Mouse (Mus musculus) liver, embryonic 15.5 days (tissue): ENCODE measurements around the gene Zfp553. TPM values are rescaled to one million over a fixed set of nuclear protein-coding genes. Genes with fewer than 3 reads are reported as not detected.

Experiments used
- ATAC-seq: fragments of 200-750 bp; cut with Nextera tagmentation; 2 replicates; pipeline ENCODE4 v1.8.0; 2017; ENCODE audit warnings: moderate number of reproducible peaks, mild to moderate bottlenecking, moderate library complexity; ENCODE audit not compliant: insufficient read depth
- H3K27ac ChIP-seq: fragments of 300-500 bp; sonication (generic); replicated peaks from 2 replicates; pipeline ENCODE4 v1.5.1; 2015; ENCODE audit warnings: mild to moderate bottlenecking, inconsistent platforms
- H3K27me3 ChIP-seq: fragments of 300-500 bp; sonication (generic); 2 replicates; pipeline ENCODE4 v1.6.1; 2015; ENCODE audit warnings: mild to moderate bottlenecking, inconsistent platforms
- H3K36me3 ChIP-seq: fragments of 300-500 bp; sonication (generic); replicated peaks from 2 replicates; pipeline ENCODE4 v1.6.1; 2015; ENCODE audit warnings: moderate library complexity, mild to moderate bottlenecking, inconsistent platforms
- H3K4me1 ChIP-seq: fragments of 300-500 bp; sonication (generic); replicated peaks from 2 replicates; pipeline ENCODE4 v1.6.1; 2015; ENCODE audit warnings: inconsistent platforms
- H3K4me2 ChIP-seq: fragments of 300-500 bp; sonication (generic); 2 replicates; pipeline ENCODE4 v1.6.1; 2015; ENCODE audit warnings: moderate library complexity, mild to moderate bottlenecking, inconsistent platforms
- H3K4me3 ChIP-seq: fragments of 300-500 bp; sonication (generic); replicated peaks from 2 replicates; pipeline ENCODE4 v1.5.1; 2015; ENCODE audit warnings: mild to moderate bottlenecking, inconsistent platforms
- H3K9ac ChIP-seq: fragments of 300-500 bp; sonication (generic); 2 replicates; pipeline ENCODE4 v1.6.1; 2015; ENCODE audit warnings: moderate library complexity, mild to moderate bottlenecking, inconsistent platforms
- H3K9me3 ChIP-seq: fragments of 300-500 bp; sonication (generic); replicated peaks from 2 replicates; pipeline ENCODE4 v1.6.1; 2016; ENCODE audit warnings: inconsistent platforms
- WGBS: fragments of 180-500 bp; shearing (Covaris S2); methylation state at CpG from one replicate; pipeline ENCODE4 v1.1.7; 2015; ENCODE audit warnings: mixed read lengths; ENCODE audit not compliant: insufficient replicate concordance; 5-methylcytosine and 5-hydroxymethylcytosine counted together
- polyA plus RNA-seq: library from polyadenylated mRNA; unstranded; fragments of >200 nt; fragmentation: Nextera tagmentation; extraction: Ambion mirVana; gene quantifications from 2 replicates; pipeline ENCODE4 v1.2.1, GENCODE M21; 2015

Zfp553 gene
- polyA plus RNA-seq, 1 experiment from 2014 or later = 6.3 TPM

DNA sequence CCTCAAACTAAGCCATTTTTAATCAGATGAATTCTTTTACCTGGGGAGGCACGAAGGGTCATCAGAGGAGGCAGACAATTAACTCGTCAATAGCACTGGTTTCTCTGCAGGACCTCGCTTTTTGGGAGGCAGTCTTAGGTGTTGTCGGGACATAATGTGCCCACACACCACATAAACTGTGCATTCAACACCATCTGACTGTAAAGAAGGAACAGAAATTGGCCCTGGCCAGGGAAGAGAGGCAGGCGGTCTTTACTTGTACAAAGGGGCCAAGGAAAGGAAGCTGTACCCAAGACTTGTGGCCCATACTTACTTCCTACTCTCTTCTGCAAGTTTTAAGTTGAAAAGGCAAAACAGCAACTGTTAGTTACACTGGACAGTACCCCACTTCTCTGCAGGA lies 23.7 kb downstream of the Zfp553 start:
- WGBS = 78% methylated on average over 5 of the region's 5 CpGs
- ATAC-seq = no peak
- Histone ChIP-seq H3K9ac (no peak overlapping the region), H3K36me3 (peaks cover 16% of the 10 kb centered on the region), H3K4me1 (peaks cover 77% of the 10 kb centered on the region), H3K27ac (0 out of 2 replicates have a peak overlapping the region, but pooled peaks have one; percentile 41), H3K9me3 (no peaks in the 10 kb centered on the region), H3K4me2 (no peak overlapping the region), H3K4me3 (no peak overlapping the region), H3K27me3 (no peaks in the 10 kb centered on the region)

GRCm38 (mm10) chr7:127259186-127259905 lies 26.5 kb downstream of the Zfp553 start:
- H3K4me2 ChIP-seq = peak overlapping the region; percentile 84
- H3K9ac ChIP-seq = peak overlapping the region; percentile 62; the same call in 1 of the 2 replicates
- peaks cover 16% of the 10 kb centered on the region for H3K36me3 ChIP-seq
- no peak for ATAC-seq
- H3K27me3 ChIP-seq = no peaks in the 10 kb centered on the region
- 57% methylated on average over 8 of the region's 8 CpGs for WGBS
- peaks cover 78% of the 10 kb centered on the region for H3K4me1 ChIP-seq
- H3K4me3 ChIP-seq = peak overlapping the region; percentile 68
- H3K27ac ChIP-seq = peak overlapping the region; percentile 69
- H3K9me3 ChIP-seq = no peaks in the 10 kb centered on the region

DNA sequence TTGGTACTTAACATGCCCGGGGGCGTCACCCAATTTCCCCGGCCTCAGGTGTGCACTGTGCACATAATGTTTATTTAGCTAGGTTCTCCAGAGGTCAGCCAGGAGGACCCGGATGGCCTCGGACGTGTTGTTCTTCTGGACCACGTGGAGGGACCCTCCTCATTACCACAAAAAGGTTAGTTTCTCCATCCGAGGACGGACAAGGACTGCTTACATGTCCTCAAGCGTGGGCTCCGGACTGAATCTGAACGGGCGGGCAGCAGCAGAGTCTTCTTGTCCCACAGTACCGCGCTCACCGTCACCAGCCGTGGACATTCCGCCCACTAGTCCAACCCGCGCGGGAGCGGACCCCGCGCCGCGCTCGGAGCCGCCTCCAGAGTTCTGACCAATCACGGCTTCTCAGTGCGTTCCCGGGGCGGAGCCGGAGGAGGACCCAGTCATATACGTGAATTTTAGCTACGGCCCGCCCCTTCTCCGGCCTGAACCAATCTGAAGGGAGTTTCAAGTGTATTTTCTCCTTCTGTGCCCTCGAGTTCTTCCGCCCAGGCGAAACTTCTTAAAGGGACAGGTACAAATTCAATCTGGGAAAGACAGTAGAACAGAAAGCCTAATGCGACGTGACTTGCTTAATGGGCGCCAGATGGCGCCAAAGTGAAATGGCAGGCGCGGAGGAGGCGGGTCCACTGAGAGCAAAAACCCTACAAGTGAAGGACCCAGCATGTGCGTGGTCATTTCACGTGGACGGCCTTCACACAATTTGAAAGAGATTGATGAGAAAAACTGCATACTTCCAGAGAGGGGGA lies 27.6 kb downstream of the Zfp553 start, which contains the start of gene Dctpp1:
Gene Dctpp1 (minus strand): TSS at position 401 of the 803 bp plus-strand sequence.
- Histone ChIP-seq H3K9me3 (no peaks in the 10 kb centered on the region), H3K4me2 (peak within 1 kb of the TSS; percentile 84), H3K9ac (peak within 1 kb of the TSS; percentile 62), H3K4me1 (peaks cover 67% of the 10 kb centered on the region), H3K27ac (peak within 1 kb of the TSS; percentile 69), H3K36me3 (peaks cover 16% of the 10 kb centered on the region), H3K4me3 (peak within 1 kb of the TSS; percentile 68), H3K27me3 (no peaks in the 10 kb centered on the region)
- ATAC-seq = peak; percentile 94
- under 1% methylated on average over 50 of the region's 50 CpGs for WGBS

DNA sequence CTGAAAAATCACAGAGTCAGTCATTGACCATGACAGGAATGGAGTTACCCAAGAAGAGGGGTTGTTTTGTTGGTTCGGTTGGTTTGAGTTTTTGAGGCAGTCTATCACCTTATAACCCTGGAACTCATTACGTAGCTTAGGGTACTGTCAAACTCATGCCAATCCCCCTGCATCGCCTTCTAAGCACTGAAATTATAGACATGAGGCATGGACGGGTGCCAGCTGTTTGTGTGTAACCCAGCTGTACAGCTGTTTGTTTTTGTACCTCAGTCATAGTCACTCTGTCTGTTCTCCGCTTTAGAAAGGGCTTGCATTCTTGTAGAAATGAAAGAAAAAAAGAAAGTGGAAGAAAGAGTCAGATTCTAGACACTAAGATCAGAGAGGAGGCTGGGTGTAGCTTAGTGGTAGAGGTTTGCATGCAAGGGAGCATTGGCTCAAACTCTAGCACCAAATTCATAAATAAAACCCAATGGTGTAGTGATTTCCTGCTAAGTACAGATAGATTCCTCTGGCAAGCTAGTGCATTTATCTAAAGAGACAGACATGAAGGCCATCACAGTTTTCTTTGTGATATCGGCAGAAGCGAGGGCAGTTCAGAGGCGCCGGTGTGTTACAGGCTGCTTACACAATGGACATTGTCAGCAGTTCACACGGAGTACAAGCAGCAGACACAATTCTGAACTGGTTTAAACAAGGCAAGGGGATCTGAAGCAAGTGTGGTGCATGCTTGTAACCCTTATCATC lies 29.5 kb downstream of the Zfp553 start:
- H3K4me2 ChIP-seq = no peak overlapping the region
- no peak overlapping the region for H3K9ac ChIP-seq
- no peak overlapping the region for H3K4me3 ChIP-seq
- H3K36me3 ChIP-seq = peaks cover 5% of the 10 kb centered on the region; the same call in 1 of the 2 replicates
- H3K27ac ChIP-seq = no peak overlapping the region
- no peaks in the 10 kb centered on the region for H3K9me3 ChIP-seq
- 43% methylated on average over 10 of the region's 10 CpGs for WGBS
- no peaks in the 10 kb centered on the region for H3K27me3 ChIP-seq
- ATAC-seq = no peak
- H3K4me1 ChIP-seq = peaks cover 50% of the 10 kb centered on the region

DNA sequence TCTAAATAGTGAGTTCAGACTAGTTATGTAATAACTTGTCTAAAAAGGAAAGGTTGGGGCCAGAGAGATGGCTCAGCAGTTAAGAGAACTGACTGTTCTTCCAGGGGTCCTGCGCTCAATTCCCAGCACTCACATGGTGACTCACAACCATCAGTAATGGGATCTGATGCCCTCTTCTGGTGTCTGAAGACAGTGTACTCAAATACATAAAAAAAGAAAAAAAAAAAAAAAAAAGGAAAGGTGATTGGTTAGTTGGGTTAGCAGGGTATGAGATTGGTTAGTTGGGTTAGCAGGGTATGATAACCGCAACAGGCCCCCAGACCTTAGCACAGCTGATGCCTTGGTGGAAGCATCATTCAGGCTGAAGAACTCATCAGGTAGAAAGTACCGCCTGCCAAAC lies 30.7 kb downstream of the Zfp553 start:
- Histone ChIP-seq H3K36me3 (peaks cover 9% of the 10 kb centered on the region; the same call in 1 of the 2 replicates), H3K4me2 (no peak overlapping the region), H3K4me1 (peaks cover 45% of the 10 kb centered on the region), H3K27ac (no peak overlapping the region), H3K9ac (no peak overlapping the region), H3K4me3 (no peak overlapping the region), H3K9me3 (no peaks in the 10 kb centered on the region), H3K27me3 (no peaks in the 10 kb centered on the region)
- WGBS = 90% methylated on average over 3 of the region's 3 CpGs
- ATAC-seq = no peak

DNA sequence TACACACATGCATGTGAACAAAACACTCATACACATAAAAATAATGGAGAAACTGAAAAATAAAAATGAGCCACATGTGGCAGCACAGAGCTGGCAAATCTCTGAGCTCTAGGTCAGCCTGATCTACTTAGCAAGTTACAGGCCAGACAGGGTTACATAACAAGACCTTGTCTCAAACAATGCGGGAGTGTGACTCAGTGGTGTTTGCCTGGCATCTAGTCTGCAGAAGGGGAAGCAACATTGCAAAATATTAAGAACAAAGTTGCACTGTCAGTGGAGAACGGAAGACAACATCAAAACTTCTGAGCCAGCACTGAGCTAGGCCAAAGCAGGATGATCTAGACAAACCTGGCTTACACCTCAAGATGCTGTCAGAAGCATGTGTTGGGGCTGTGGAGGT lies 37.4 kb downstream of the Zfp553 start:
- H3K9ac ChIP-seq = no peak overlapping the region
- ATAC-seq = no peak
- H3K4me3 ChIP-seq = no peak overlapping the region
- H3K9me3 ChIP-seq = no peaks in the 10 kb centered on the region
- 52% methylated on average over 2 of the region's 2 CpGs for WGBS
- H3K4me1 ChIP-seq = peaks cover 46% of the 10 kb centered on the region
- H3K36me3 ChIP-seq = peaks cover 38% of the 10 kb centered on the region
- no peak overlapping the region for H3K27ac ChIP-seq
- no peak overlapping the region for H3K4me2 ChIP-seq
- H3K27me3 ChIP-seq = no peaks in the 10 kb centered on the region

- H3K4me3 ChIP-seq = no peak overlapping the region
- no peak overlapping the region for H3K27ac ChIP-seq
- peaks cover 38% of the 10 kb centered on the region for H3K36me3 ChIP-seq
- 54% methylated on average over 5 of the region's 5 CpGs for whole genome bisulfite sequencing
- no peak overlapping the region for H3K4me2 ChIP-seq
- ATAC-seq = no peak
- H3K4me1 ChIP-seq = peaks cover 48% of the 10 kb centered on the region
- H3K9me3 ChIP-seq = no peaks in the 10 kb centered on the region
- no peak overlapping the region for H3K9ac ChIP-seq
- H3K27me3 ChIP-seq = no peaks in the 10 kb centered on the region
These were observed 37.8 kb downstream of the Zfp553 start for GRCm38 (mm10) chr7:127270666-127271065.

DNA sequence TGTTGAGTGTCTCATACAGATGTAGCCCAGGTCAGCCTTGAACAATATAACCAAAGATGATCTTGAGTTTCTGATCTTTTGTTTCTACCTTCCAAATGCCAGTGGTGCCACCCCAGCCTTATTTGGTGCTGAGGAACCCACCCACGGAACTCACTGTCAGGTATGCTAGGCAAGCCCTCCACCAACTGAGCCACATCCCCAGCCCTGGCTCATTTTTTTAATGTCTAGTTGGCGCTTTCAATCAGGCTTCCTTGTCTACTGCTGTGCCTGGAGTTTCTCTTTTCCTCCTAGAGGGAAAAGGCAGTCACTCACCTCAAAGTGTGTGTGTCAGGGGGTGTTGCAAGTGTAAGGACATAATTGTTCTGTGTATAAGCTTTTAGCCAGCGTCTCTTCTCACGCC lies 38.2 kb downstream of the Zfp553 start:
- no peak for ATAC-seq
- no peak overlapping the region for H3K27ac ChIP-seq
- WGBS = 81% methylated on average over 4 of the region's 4 CpGs
- H3K4me3 ChIP-seq = peak overlapping the region; percentile 29
- peak overlapping the region; percentile 93 for H3K4me2 ChIP-seq
- H3K9me3 ChIP-seq = no peaks in the 10 kb centered on the region
- H3K4me1 ChIP-seq = peaks cover 48% of the 10 kb centered on the region
- H3K36me3 ChIP-seq = peaks cover 38% of the 10 kb centered on the region
- no peaks in the 10 kb centered on the region for H3K27me3 ChIP-seq
- no peak overlapping the region; the same call in 1 of the 2 replicates for H3K9ac ChIP-seq

GRCm38 (mm10) chr7:127272566-127272965 lies 39.7 kb downstream of the Zfp553 start:
- Histone ChIP-seq H3K9ac (peak overlapping the region; percentile 92), H3K4me2 (peak overlapping the region; percentile 93), H3K4me3 (peak overlapping the region; percentile 87), H3K27me3 (no peaks in the 10 kb centered on the region), H3K9me3 (no peaks in the 10 kb centered on the region), H3K4me1 (peaks cover 56% of the 10 kb centered on the region), H3K36me3 (peaks cover 38% of the 10 kb centered on the region), H3K27ac (no peak overlapping the region)
- WGBS = 85% methylated on average over 15 of the region's 15 CpGs
- ATAC-seq = no peak

GRCm38 (mm10) chr7:127273118-127273923 lies 40.5 kb downstream of the Zfp553 start:
- WGBS = 8% methylated on average over 50 of the region's 50 CpGs
- H3K4me1 ChIP-seq = peaks cover 60% of the 10 kb centered on the region
- ATAC-seq = peak; percentile 32
- H3K9ac ChIP-seq = peak overlapping the region; percentile 92
- no peaks in the 10 kb centered on the region for H3K27me3 ChIP-seq
- H3K4me3 ChIP-seq = peak overlapping the region; percentile 87
- H3K4me2 ChIP-seq = peak overlapping the region; percentile 93
- peaks cover 36% of the 10 kb centered on the region for H3K36me3 ChIP-seq
- peak overlapping the region; percentile 87 for H3K27ac ChIP-seq
- H3K9me3 ChIP-seq = no peaks in the 10 kb centered on the region
